Mouse (Mus musculus) adrenal gland, postnatal 36 days (tissue): ENCODE measurements around the gene Mug1. TPM values are rescaled to one million over a fixed set of nuclear protein-coding genes. Genes with fewer than 3 reads are reported as not detected.
"Not testable (repeated sequence)": the region's sequence is repeated elsewhere in the genome, so short reads cannot be mapped to it uniquely, and the experiment has no call there.

ENCODE experiments used
- DNase-seq, 2 experiments: peaks; one replicate each; pipeline ENCODE4 v3.0.0; 2021; ENCODE audit warnings: mixed read lengths in 1 of 2
- long read RNA-seq, 2 experiments: library from polyadenylated mRNA; stranded (forward); transcript quantifications; one replicate each; pipeline ENCODE4 v2.0.0; 2021; ENCODE audit warnings: borderline sequencing depth in 2 of 2
- total RNA-seq, 2 experiments: library from RNA; stranded (reverse); gene quantifications; 2 replicates each; pipeline ENCODE4 v1.2.3; 2021

The Mug1 gene
- 1 to 10 TPM; 1.7 to 3.1 TPM for total RNA-seq
- long read RNA-seq, experiment 1, partial matches to known transcripts: 1 of 1 reads
- long read RNA-seq, experiment 1, other reads (novel, unspliced or antisense): 0 of 1 reads
- long read RNA-seq, experiment 2, partial matches to known transcripts: 2 of 2 reads
- long read RNA-seq, experiment 2, other reads (novel, unspliced or antisense): 0 of 2 reads

GRCm38 (mm10) chr6:121838271-121838670, at the start of gene Mug1:
Mug1 (plus strand) TSS chr6:121838541.
- not testable (repeated sequence) for DNase-seq

GRCm38 (mm10) chr6:121828034-121828433, 10.3 kb upstream of the Mug1 start:
- no peak for DNase-seq

GRCm38 (mm10) chr6:121836361-121836760, 2.0 kb upstream of the Mug1 start:
- no peak for DNase-seq

- DNase-seq: no peak
Measured at GRCm38 (mm10) chr6:121848378-121848777, 10.0 kb downstream of the Mug1 start.

Other genes starting within 250 kb of the Mug1 start
- 10 to 100 TPM in 1 of 2 experiments, 1 to 10 TPM in 1; 1.5 to 17.3 TPM for gene A2m, start 203.2 kb upstream of the Mug1 start, total RNA-seq
- 1 to 10 TPM in 1 of 2 experiments, not detected in 1; 4.4 TPM for gene Gm7298, start 105.6 kb upstream of the Mug1 start, total RNA-seq
- under 1 TPM; 0.17 to 0.69 TPM for gene Mug2, start 168.2 kb downstream of the Mug1 start, total RNA-seq